Mouse (Mus musculus): ENCODE data around the gene Rpl10-ps3.

The Rpl10-ps3 gene

GRCm38 (mm10) chr9:50344868-50345267 is at the start of gene Rpl10-ps3:
Gene Rpl10-ps3 (minus strand): TSS chr9:50344968.
- no peak for DNase-seq

GRCm38 (mm10) chr9:50375598-50375997 is 30.8 kb upstream of the Rpl10-ps3 start:
- no peak for DNase-seq

- no peak for DNase-seq
These were observed 29.9 kb upstream of the Rpl10-ps3 start for GRCm38 (mm10) chr9:50374666-50375065.

GRCm38 (mm10) chr9:50368551-50369297 is 24.0 kb upstream of the Rpl10-ps3 start:
- DNase-seq, result no peak

GRCm38 (mm10) chr9:50365059-50365780 is 20.5 kb upstream of the Rpl10-ps3 start:
- no peak for DNase-seq

- no peak for DNase-seq
These were observed 19.2 kb upstream of the Rpl10-ps3 start for GRCm38 (mm10) chr9:50363962-50364361.

- DNase-seq, result no peak
These were observed 18.5 kb upstream of the Rpl10-ps3 start for GRCm38 (mm10) chr9:50363259-50363658.

- DNase-seq, result no peak
These were observed 17.8 kb upstream of the Rpl10-ps3 start for GRCm38 (mm10) chr9:50362556-50362955.

- DNase-seq, result no peak
These were observed 15.6 kb upstream of the Rpl10-ps3 start for GRCm38 (mm10) chr9:50360370-50360769.

GRCm38 (mm10) chr9:50357331-50357730 is 12.6 kb upstream of the Rpl10-ps3 start:
- no peak for DNase-seq

GRCm38 (mm10) chr9:50351746-50352145 is 7.0 kb upstream of the Rpl10-ps3 start:
- DNase-seq, result no peak

GRCm38 (mm10) chr9:50350571-50350970 is 5.8 kb upstream of the Rpl10-ps3 start:
- DNase-seq, result no peak

- DNase-seq, result no peak
These were observed 4.4 kb upstream of the Rpl10-ps3 start for GRCm38 (mm10) chr9:50349156-50349555.

GRCm38 (mm10) chr9:50348256-50348655 is 3.5 kb upstream of the Rpl10-ps3 start:
- no peak for DNase-seq

- DNase-seq, result no peak
These were observed 9.0 kb downstream of the Rpl10-ps3 start for GRCm38 (mm10) chr9:50335539-50336325.

GRCm38 (mm10) chr9:50333413-50333812 is 11.4 kb downstream of the Rpl10-ps3 start:
- peak in 1 of 2 experiments; percentile 6 for DNase-seq

- no peak for DNase-seq
These were observed 20.2 kb downstream of the Rpl10-ps3 start for GRCm38 (mm10) chr9:50324355-50325225.

GRCm38 (mm10) chr9:50320729-50321128 is 24.0 kb downstream of the Rpl10-ps3 start:
- no peak for DNase-seq

- no peak for DNase-seq
These were observed 25.3 kb downstream of the Rpl10-ps3 start for GRCm38 (mm10) chr9:50319506-50319905.

GRCm38 (mm10) chr9:50317299-50317698 is 27.5 kb downstream of the Rpl10-ps3 start:
- no peak for DNase-seq

- DNase-seq, result no peak
These were observed 29.1 kb downstream of the Rpl10-ps3 start for GRCm38 (mm10) chr9:50315650-50316049.

- no peak for DNase-seq
These were observed 33.7 kb downstream of the Rpl10-ps3 start for GRCm38 (mm10) chr9:50311036-50311545.
